Mouse (Mus musculus): ENCODE measurements around the gene Gns.

- TF ChIP-seq CTCF (IDR thresholded peaks at IDR 0.05; ENCODE audit: borderline replicate concordance, extremely low read depth, insufficient read depth, insufficient read length) (no peak), POLR2A (IDR thresholded peaks at IDR 0.05; ENCODE audit: borderline replicate concordance, extremely low read depth, insufficient read depth, insufficient read length, poor library complexity, severe bottlenecking) (no peak)
Observed at GRCm38 (mm10) chr10:121323493-121323892, 41.4 kb upstream of the Gns start.

Measured in brain, embryonic 14.5 days (tissue).